Mouse (Mus musculus): ENCODE measurements around the gene Ankrd13a. TPM values are rescaled to one million over a fixed set of nuclear protein-coding genes. Genes with fewer than 3 reads are reported as not detected.
A peak's percentile ranks its signal among the peaks of the same experiment; 100 is the strongest.

Ankrd13a gene
- total RNA-seq, 2 experiments from 2014 or later: 30.6 to 35.8 TPM

DNA sequence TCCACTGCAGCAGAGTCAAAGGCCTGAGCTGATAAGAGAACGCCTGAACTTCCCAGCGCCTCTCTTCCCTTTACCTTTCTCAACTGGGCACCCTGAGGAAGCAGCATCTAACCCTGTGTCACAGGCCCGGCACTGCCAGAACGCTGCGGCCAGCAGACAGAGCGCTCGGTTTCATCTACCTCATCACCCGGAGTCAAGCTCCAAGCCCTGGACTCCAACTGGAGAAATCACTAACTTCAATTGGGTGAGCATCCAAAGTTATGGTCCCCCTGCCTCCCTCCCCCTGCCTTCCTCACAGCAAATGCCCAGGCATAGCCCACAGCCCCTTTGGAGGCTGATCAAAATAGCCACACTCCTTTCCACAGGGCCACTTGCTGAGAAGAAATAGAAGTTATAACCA lies 7.8 kb upstream of the Ankrd13a start:
- no peak for DNase-seq

- DNase-seq: no peak
Observed at GRCm38 (mm10) chr5:114767185-114767584, 7.3 kb upstream of the Ankrd13a start.

- DNase-seq: no peak
Observed at GRCm38 (mm10) chr5:114769786-114770185, 4.7 kb upstream of the Ankrd13a start.

GRCm38 (mm10) chr5:114771796-114772195 lies 2.7 kb upstream of the Ankrd13a start:
- peak in 1 of 2 experiments; percentile 31 for DNase-seq

GRCm38 (mm10) chr5:114772456-114773203 lies 1.8 kb upstream of the Ankrd13a start:
- DNase-seq: peak; percentile 64 to 72

GRCm38 (mm10) chr5:114773211-114773710 lies 1.2 kb upstream of the Ankrd13a start:
- DNase-seq: peak; percentile 97 to 99

DNA sequence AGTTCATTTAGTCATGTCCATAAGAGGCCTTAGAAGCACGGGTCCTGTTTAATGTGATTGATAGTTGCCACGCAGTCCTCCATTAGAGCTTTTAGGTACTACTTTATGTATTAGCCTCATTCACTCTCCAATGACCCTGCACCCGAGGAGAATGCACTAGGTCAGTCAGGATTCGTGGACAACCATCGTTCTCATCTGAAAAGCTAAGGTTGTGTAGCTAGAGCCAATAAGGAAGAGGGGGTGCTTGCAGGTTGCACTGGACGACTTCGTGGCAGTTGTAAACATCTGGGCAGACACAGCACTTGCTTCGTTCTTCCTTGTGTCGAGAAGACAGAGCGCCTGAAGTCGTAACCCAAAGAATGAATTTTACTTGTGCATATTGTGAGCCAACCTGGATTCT lies 697 bp upstream of the Ankrd13a start:
- peak in 1 of 2 experiments; percentile 69 for DNase-seq

DNA sequence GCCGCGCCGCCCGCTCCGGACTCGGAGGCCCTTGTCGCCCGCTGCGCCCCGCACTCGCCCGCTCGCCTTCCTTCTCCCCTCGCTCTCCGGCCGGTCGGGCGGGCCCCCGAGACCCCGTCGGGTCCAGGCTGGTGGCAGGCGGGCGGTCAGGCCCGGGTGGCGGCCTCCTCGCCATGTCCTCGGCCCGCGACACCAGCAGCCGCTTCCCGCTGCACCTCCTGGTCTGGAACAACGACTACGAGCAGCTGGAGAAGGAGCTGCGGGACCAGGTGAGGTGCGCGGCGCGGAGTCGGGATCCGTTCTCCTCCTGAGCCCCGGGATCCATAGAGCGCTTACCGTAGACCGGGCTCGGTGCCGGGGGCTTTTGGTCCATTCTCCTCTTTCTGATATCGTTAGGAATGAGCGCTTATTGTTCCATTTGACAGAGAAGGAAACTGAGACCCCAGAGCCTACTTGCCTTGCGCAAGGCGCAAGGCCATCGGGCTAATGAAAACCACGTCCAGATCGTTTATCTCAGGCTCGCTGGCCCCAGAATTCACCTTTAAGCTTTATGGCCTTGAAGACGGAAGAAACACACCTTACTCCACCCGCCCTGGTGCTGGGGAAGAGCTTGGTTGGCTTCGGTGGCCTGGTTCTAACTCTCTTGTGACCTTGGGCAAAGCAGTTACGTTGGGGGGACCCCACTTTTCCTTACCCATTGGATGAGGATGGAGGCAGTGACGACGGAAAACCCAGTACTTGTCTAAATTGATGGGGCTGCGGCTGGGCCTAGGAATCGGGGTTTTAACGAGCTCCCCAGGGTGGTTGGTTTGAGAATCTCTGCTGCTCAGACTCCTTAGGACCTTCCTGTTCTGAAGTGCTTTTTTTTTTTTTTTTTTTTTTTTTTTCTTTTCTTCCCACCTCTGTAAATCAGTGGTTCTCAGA lies 841 bp downstream of the Ankrd13a start, which contains the start of gene Git2:
TSS of gene Git2 (minus strand) at position 462 of the 924 bp plus-strand sequence.
- DNase-seq: no peak

- no peak for DNase-seq
Observed at GRCm38 (mm10) chr5:114776174-114776573, 1.7 kb downstream of the Ankrd13a start.

- DNase-seq: no peak
Observed at GRCm38 (mm10) chr5:114779956-114780489, 5.5 kb downstream of the Ankrd13a start.

DNA sequence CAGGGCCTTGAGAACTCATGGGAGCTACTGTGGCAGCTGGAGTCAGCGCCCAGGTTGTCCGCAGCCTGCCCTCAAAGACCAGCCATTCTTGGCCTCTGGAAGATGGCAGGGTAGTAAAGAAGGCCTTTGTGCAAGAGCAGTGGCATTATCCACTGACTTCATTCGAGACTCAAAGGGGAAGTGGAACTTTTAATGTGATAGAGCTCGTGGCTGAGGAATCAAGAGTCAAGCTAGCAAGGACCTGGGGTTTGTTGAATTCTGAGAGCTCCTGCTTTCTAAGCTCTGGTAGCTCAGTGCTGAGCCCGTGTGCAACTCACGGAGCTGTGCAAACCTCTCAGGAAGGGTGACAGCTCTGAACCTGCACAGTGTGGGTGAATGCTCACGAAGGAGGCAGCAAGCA lies 6.4 kb downstream of the Ankrd13a start:
- no peak for DNase-seq

DNA sequence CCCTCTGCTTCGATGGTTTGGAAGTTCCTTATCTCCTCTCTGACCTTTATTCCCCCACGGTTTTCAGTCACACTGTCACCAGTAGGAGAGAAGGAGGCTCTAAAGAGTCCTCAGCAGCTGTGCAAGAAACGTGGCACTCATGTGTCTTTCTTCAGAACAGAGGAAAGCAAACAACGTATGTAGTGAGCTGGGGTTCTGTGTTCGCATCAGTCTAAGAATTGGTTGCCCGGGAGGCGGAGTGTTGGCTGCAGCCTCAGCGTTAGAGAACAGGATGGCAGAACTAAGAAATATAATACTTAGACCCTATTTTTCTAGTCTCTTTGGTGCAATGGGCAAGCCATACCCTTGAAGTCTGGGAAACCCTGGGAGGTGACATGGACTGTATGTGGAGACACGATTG lies 8.5 kb downstream of the Ankrd13a start:
- DNase-seq: no peak

DNA sequence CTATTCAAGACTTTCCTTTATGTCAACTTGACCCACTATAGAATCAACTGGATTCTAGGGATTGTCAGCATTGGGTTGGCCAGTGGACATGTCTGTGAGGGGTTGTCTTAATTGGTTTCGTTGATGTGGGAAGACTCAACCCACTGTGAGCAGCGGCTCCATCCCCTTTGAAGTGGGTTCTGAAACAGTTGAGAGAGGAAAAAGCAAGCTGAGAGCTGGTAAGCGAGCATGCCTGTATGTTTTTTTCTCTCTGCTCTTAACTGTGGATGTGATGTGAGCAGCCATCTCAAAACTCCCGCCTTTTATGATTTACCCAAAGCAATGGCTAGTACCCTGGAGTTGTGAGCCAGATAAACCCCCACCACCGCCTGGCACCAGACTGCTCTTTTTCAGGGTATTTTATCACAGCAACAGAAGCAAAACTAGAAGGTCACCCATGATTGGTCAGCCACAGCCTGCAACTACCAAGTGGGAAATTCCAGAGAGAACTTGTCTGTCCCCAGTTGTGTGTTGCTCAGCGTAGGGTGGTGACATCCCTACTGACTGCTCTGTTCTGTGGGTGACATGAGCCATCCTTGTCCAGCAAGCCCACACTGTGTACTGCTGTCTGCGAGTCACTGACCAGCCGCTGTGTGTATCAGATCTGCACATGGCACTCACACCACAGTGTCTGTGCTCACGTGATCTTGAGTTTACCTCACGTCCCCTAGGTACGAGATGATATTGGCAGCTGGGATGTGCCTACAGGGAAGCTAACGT lies 9.1 kb downstream of the Ankrd13a start:
- DNase-seq: no peak

DNA sequence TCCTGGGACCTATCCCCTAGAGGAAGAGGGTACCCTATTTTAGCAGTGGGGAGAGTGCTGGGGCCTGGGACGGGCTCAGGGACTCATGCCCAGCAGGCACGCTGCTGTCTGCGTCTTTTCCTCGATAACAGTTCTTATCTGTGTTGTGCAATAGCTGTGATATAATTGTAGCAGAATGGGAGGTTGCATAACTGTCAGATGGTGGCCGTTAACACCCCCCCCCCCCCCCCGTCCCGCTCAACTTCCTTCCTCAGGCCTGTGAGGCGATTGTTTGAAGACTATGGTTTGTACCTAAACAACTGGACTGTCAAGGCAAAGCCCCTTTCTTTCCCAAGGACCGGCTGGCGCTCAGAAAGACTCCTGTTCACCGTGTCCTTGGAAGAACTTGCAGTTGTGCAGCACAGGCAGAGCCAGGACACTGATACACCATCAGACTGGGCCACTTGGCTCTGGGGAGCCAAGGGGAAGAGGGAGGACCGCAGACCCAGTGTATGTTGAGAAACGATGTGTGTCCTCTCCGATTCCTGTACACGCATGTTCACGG lies 10.2 kb downstream of the Ankrd13a start:
- DNase-seq: peak; percentile 77

GRCm38 (mm10) chr5:114785196-114785595 lies 10.7 kb downstream of the Ankrd13a start:
- no peak for DNase-seq

- DNase-seq: peak; percentile 61 to 74
Observed at GRCm38 (mm10) chr5:114793317-114793716, 18.8 kb downstream of the Ankrd13a start.

DNA sequence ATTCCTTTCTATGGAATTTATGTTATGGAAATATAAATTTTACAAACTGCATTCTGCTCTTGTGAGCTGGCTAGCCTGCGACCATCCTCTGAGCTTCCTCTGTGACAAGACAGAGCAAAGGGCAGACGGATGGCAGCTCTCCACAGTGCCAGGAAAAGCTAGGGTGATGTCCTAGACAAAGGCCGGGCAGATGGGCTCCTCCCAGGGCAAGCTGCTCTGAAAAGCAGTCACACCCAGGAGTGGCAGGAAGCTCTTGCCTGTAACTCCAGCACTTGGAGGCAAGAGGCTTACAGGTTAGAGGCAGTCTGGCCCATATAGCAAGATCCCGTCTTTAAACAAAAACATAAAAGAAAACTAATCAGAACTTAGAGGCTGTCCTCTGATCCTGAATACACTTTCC lies 20.1 kb downstream of the Ankrd13a start:
- DNase-seq: no peak

- DNase-seq: no peak
Observed at GRCm38 (mm10) chr5:114795231-114795630, 20.8 kb downstream of the Ankrd13a start.

DNA sequence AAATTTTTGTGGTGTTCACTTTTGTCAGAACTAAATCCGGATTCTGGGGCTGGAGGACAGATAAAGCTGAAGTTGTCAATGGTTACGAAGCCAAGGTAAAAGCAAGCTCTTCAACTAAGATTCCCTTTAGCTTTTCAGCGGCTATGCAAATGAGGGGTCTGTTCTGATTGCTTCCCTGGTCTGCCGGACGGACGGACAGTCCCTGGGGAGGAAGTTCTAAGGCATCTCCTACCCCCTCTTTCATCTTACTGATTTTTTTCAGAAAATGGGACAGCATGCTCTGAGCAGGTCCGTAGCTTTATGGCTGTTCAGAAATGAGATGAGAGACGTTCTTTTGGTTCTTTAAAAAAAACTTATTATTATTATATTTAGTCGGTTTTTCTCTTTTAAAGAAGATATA lies 21.2 kb downstream of the Ankrd13a start:
- DNase-seq: no peak

- no peak for DNase-seq
Observed at GRCm38 (mm10) chr5:114796299-114797012, 22.0 kb downstream of the Ankrd13a start.

GRCm38 (mm10) chr5:114797253-114797652 lies 22.8 kb downstream of the Ankrd13a start:
- DNase-seq: no peak

Measured in heart, adult 18-20 months (tissue).